In the genomic region with DNA sequence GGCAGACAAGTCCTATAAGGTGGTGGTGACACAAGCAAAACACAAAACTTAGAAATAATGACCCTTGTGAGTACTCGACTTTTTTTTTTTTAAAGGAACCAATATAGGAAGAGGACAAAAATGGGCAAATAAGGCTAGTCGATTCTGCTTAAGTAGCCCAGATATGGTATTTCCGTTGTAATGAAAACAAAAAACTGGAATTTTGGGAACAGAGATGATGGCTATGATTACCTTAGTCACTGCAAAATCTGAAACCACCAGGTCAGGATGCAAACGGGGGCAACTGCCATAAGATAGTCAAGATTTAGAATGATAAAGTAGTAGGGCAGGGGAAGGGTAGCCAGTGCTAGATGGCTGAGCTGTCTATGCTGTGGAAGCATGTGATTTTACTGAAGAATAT, we compare ENCODE assay signal across 9 mouse cellular contexts. TPM values are rescaled to one million over a fixed set of nuclear protein-coding genes. Genes with fewer than 3 reads are reported as not detected.
DNase-seq lines count a peak whose midpoint lies in the region; ATAC-seq and TF ChIP-seq lines count a peak whose summit lies in the region.
"Had no signal": no experiment of that assay in that cellular context is flagged by ENCODE, and none has a peak within 500 bp of the region (broad histone marks: within the 10 kb centered on the region; RNA-seq: fewer than 3 reads in every experiment).

No protein-coding gene starts in this region.

- no peaks in the 10 kb centered on the region for H3K27me3 ChIP-seq in lung, embryonic 14.5 days (ENCODE audit: insufficient read depth, low read length)
- H3K27me3 ChIP-seq in forebrain, embryonic 11.5 days (ENCODE audit: control insufficient read depth, insufficient read depth, low read length) = no peaks in the 10 kb centered on the region
- no peaks in the 10 kb centered on the region for H3K27me3 ChIP-seq in limb, embryonic 11.5 days (ENCODE audit: control insufficient read depth, insufficient read depth, low read length)
- no peaks in the 10 kb centered on the region for H3K27me3 ChIP-seq in neural tube, embryonic 12.5 days (replicated peaks)

- DNase-seq in lung, embryonic 14.5 days = peak; percentile 27
- no peak for DNase-seq in lung, adult 18-20 months
- DNase-seq in forebrain, embryonic 11.5 days (ENCODE audit: low spot score) = no peak
- peak; percentile 20 for DNase-seq in limb, embryonic 11.5 days (ENCODE audit: low spot score)
- DNase-seq in urinary bladder, adult 2 months (ENCODE audit: low spot score) = no peak
- no peak for DNase-seq in right cerebral cortex, adult 18-20 months
- no peak for DNase-seq in spleen, adult 18-20 months
- DNase-seq: kidney, postnatal 25 days had no signal

- WGBS in lung, embryonic 14.5 days = 31% methylated on average over 4 of the region's 4 CpGs
- WGBS in forebrain, embryonic 11.5 days = 37% methylated on average over 4 of the region's 4 CpGs
- WGBS in limb, embryonic 11.5 days = 39% methylated on average over 4 of the region's 4 CpGs
- 41% methylated on average over 4 of the region's 4 CpGs for WGBS in neural tube, embryonic 12.5 days

- ATAC-seq in lung, embryonic 14.5 days (ENCODE audit: insufficient read depth) = no peak
- no peak for ATAC-seq in forebrain, embryonic 11.5 days (replicated peaks; ENCODE audit: low FRiP score)
- ATAC-seq in limb, embryonic 11.5 days (ENCODE audit: insufficient number of reproducible peaks, low FRiP score, low TSS enrichment, low read depth) = no peak
- no peak for ATAC-seq in neural tube, embryonic 12.5 days (ENCODE audit: low FRiP score, low read depth)

- no peak overlapping the region; the same call in 1 of the 2 replicates for H3K27ac ChIP-seq in lung, embryonic 14.5 days (ENCODE audit: low read depth)
- H3K27ac ChIP-seq in forebrain, embryonic 11.5 days (ENCODE audit: low read depth, low read length) = no peak overlapping the region
- H3K27ac ChIP-seq in limb, embryonic 11.5 days (replicated peaks; ENCODE audit: low read depth, low read length) = no peak overlapping the region
- no peak overlapping the region for H3K27ac ChIP-seq in neural tube, embryonic 12.5 days

- no peaks in the 10 kb centered on the region for H3K9me3 ChIP-seq in lung, embryonic 14.5 days (ENCODE audit: low read depth, low read length)
- H3K9me3 ChIP-seq in forebrain, embryonic 11.5 days (ENCODE audit: control insufficient read depth, low read length) = no peaks in the 10 kb centered on the region
- no peaks in the 10 kb centered on the region for H3K9me3 ChIP-seq in limb, embryonic 11.5 days (ENCODE audit: control insufficient read depth, low read length)
- H3K9me3 ChIP-seq in neural tube, embryonic 12.5 days = no peaks in the 10 kb centered on the region

- no peak for TF ChIP-seq CTCF in lung, embryonic 14.5 days (IDR thresholded peaks at IDR 0.05; ENCODE audit: low read depth)

- H3K4me1 ChIP-seq in lung, embryonic 14.5 days (ENCODE audit: insufficient read depth) = peaks cover 6% of the 10 kb centered on the region; the same call in 1 of the 2 replicates
- no peaks in the 10 kb centered on the region for H3K4me1 ChIP-seq in forebrain, embryonic 11.5 days (replicated peaks; ENCODE audit: control insufficient read depth, insufficient read depth, low read length)
- H3K4me1 ChIP-seq in limb, embryonic 11.5 days (ENCODE audit: control insufficient read depth, insufficient read depth, low read length) = no peaks in the 10 kb centered on the region
- peaks cover 21% of the 10 kb centered on the region for H3K4me1 ChIP-seq in neural tube, embryonic 12.5 days

- H3K4me3 ChIP-seq in lung, embryonic 14.5 days (ENCODE audit: low read depth, low read length) = peak overlapping the region; percentile 73
- H3K4me3 ChIP-seq in forebrain, embryonic 11.5 days (ENCODE audit: low read depth, low read length) = peak overlapping the region; percentile 63; the same call in 1 of the 2 replicates
- H3K4me3 ChIP-seq in limb, embryonic 11.5 days (ENCODE audit: low read depth, low read length) = no peak overlapping the region
- H3K4me3 ChIP-seq in neural tube, embryonic 12.5 days = 0 out of 2 replicates have a peak overlapping the region, but pooled peaks have one; percentile 70

- peaks cover 35% of the 10 kb centered on the region for H3K36me3 ChIP-seq in lung, embryonic 14.5 days (ENCODE audit: insufficient read depth)
- peaks cover 4% of the 10 kb centered on the region; the same call in 1 of the 2 replicates for H3K36me3 ChIP-seq in forebrain, embryonic 11.5 days (ENCODE audit: control insufficient read depth, insufficient read depth, low read length)
- H3K36me3 ChIP-seq in limb, embryonic 11.5 days (ENCODE audit: control insufficient read depth, insufficient read depth, low read length) = peaks cover 2% of the 10 kb centered on the region
- H3K36me3 ChIP-seq in neural tube, embryonic 12.5 days = peaks cover 21% of the 10 kb centered on the region

- peak overlapping the region; percentile 87 for H3K4me2 ChIP-seq in lung, embryonic 14.5 days
- peak overlapping the region; percentile 46; the same call in 1 of the 2 replicates for H3K4me2 ChIP-seq in forebrain, embryonic 11.5 days (ENCODE audit: low read depth, low read length, severe bottlenecking)
- peak overlapping the region; percentile 70; the same call in 1 of the 2 replicates for H3K4me2 ChIP-seq in limb, embryonic 11.5 days (ENCODE audit: low read depth, severe bottlenecking)
- peak overlapping the region; percentile 91 for H3K4me2 ChIP-seq in neural tube, embryonic 12.5 days (replicated peaks)

- H3K9ac ChIP-seq in lung, embryonic 14.5 days = no peak overlapping the region
- no peak overlapping the region for H3K9ac ChIP-seq in forebrain, embryonic 11.5 days (ENCODE audit: low read length)
- no peak overlapping the region for H3K9ac ChIP-seq in limb, embryonic 11.5 days (ENCODE audit: low read length)
- no peak overlapping the region for H3K9ac ChIP-seq in neural tube, embryonic 12.5 days

RNA-seq across cellular contexts. Expression of gene Nat10, which starts 0.9 kb away (rescaled TPM):
- polyA plus RNA-seq in lung, embryonic 14.5 days (2014; fragmentation: Nextera tagmentation; extraction: Ambion mirVana) = 31.7 and 35.6 TPM in 2 replicates
- 31.3 and 38.5 TPM in 2 replicates for polyA plus RNA-seq in forebrain, embryonic 11.5 days (2014; fragmentation: Nextera tagmentation; extraction: Ambion mirVana)
- 29.4 and 31.1 TPM in 2 replicates for polyA plus RNA-seq in limb, embryonic 11.5 days (2014; fragmentation: Nextera tagmentation; extraction: Ambion mirVana)
- polyA plus RNA-seq in neural tube, embryonic 12.5 days (2016; fragmentation: Nextera tagmentation; extraction: Ambion mirVana) = 21.7 and 23.9 TPM in 2 replicates
- polyA plus RNA-seq in urinary bladder, adult 2 months (2012; rRNA removed) = 27.3 and 34.1 TPM in 2 replicates

RNA-seq across cellular contexts. Expression of gene Caprin1, which starts 35.5 kb away (rescaled TPM):
- 427 and 438 TPM in 2 replicates for polyA plus RNA-seq in lung, embryonic 14.5 days (2014; fragmentation: Nextera tagmentation; extraction: Ambion mirVana)
- polyA plus RNA-seq in forebrain, embryonic 11.5 days (2014; fragmentation: Nextera tagmentation; extraction: Ambion mirVana) = 638 and 649 TPM in 2 replicates
- polyA plus RNA-seq in limb, embryonic 11.5 days (2014; fragmentation: Nextera tagmentation; extraction: Ambion mirVana) = 602 and 629 TPM in 2 replicates
- 512 and 528 TPM in 2 replicates for polyA plus RNA-seq in neural tube, embryonic 12.5 days (2016; fragmentation: Nextera tagmentation; extraction: Ambion mirVana)
- polyA plus RNA-seq in urinary bladder, adult 2 months (2012; rRNA removed) = 107 and 119 TPM in 2 replicates

Comparison
In these comparisons a context has a peak if more than half of its experiments do, and no peak if none do; other contexts are left out.
1. DNase-seq: peak in lung, embryonic 14.5 days (single experiment) and limb, embryonic 11.5 days (single experiment); none in lung, adult 18-20 months (0 of 2), forebrain, embryonic 11.5 days (single experiment), urinary bladder, adult 2 months (single experiment), right cerebral cortex, adult 18-20 months (single experiment) and spleen, adult 18-20 months (0 of 2).
2. Peak in every context shown above with its lines, with median percentiles within 50 percentile points of each other: H3K4me2 ChIP-seq.